ENCODE assay signal across 8 mouse cellular contexts in genomic region chr11:29718541-29718940, GRCm38 (mm10). TPM values are rescaled to one million over a fixed set of nuclear protein-coding genes. Genes with fewer than 3 reads are reported as not detected.
DNase-seq lines count a peak whose midpoint lies in the region; ATAC-seq lines count a peak whose summit lies in the region.
"Had no signal": no experiment of that assay in that cellular context is flagged by ENCODE, and none has a peak within 500 bp of the region (broad histone marks: within the 10 kb centered on the region; RNA-seq: fewer than 3 reads in every experiment).

No protein-coding gene starts in this region.

- no peak for DNase-seq in midbrain, embryonic 11.5 days (ENCODE audit: low spot score, missing footprints)
- no peak for DNase-seq in spleen, postnatal 14 days (ENCODE audit: low spot score in 2 of 2)
- no peak for DNase-seq in testis, postnatal 10 days (ENCODE audit: low spot score)

- WGBS in midbrain, embryonic 13.5 days, result 58% methylated on average over 6 of the region's 6 CpGs
- WGBS in midbrain, embryonic 11.5 days, result 77% methylated on average over 6 of the region's 6 CpGs
- 12% methylated on average over 6 of the region's 6 CpGs for WGBS in embryonic facial prominence, embryonic 15.5 days
- WGBS in kidney, embryonic 14.5 days, result 41% methylated on average over 6 of the region's 6 CpGs
- WGBS in midbrain, embryonic 15.5 days, result 43% methylated on average over 6 of the region's 6 CpGs

- H3K27ac ChIP-seq in midbrain, embryonic 13.5 days, result peak overlapping the region; percentile 47; the same call in 1 of the 2 replicates
- no peak overlapping the region for H3K27ac ChIP-seq in midbrain, embryonic 11.5 days (ENCODE audit: low read depth, low read length)
- no peak overlapping the region for H3K27ac ChIP-seq in embryonic facial prominence, embryonic 15.5 days (replicated peaks)
- no peak overlapping the region for H3K27ac ChIP-seq in kidney, embryonic 14.5 days (ENCODE audit: low read depth, low read length)
- H3K27ac ChIP-seq in midbrain, embryonic 15.5 days, result peak overlapping the region; percentile 29; the same call in 1 of the 2 replicates
- H3K27ac ChIP-seq: limb, embryonic 13.5 days had no signal

- H3K27me3 ChIP-seq in midbrain, embryonic 13.5 days, result no peaks in the 10 kb centered on the region
- H3K27me3 ChIP-seq in midbrain, embryonic 11.5 days (ENCODE audit: control insufficient read depth, insufficient read depth, low read length), result no peaks in the 10 kb centered on the region
- no peaks in the 10 kb centered on the region for H3K27me3 ChIP-seq in embryonic facial prominence, embryonic 15.5 days
- H3K27me3 ChIP-seq in kidney, embryonic 14.5 days (ENCODE audit: control insufficient read depth, insufficient read depth, low read length), result no peaks in the 10 kb centered on the region
- H3K27me3 ChIP-seq in midbrain, embryonic 15.5 days (replicated peaks), result no peaks in the 10 kb centered on the region
- H3K27me3 ChIP-seq: limb, embryonic 13.5 days had no signal

- no peak overlapping the region for H3K4me2 ChIP-seq in midbrain, embryonic 13.5 days (replicated peaks)
- no peak overlapping the region for H3K4me2 ChIP-seq in midbrain, embryonic 11.5 days
- peak overlapping the region; percentile 3; the same call in 1 of the 2 replicates for H3K4me2 ChIP-seq in embryonic facial prominence, embryonic 15.5 days (replicated peaks)
- H3K4me2 ChIP-seq in kidney, embryonic 14.5 days (replicated peaks; ENCODE audit: low read depth, low read length), result no peak overlapping the region
- H3K4me2 ChIP-seq in midbrain, embryonic 15.5 days, result no peak overlapping the region
- H3K4me2 ChIP-seq: limb, embryonic 13.5 days had no signal

- H3K4me3 ChIP-seq in midbrain, embryonic 13.5 days (replicated peaks), result no peak overlapping the region
- H3K4me3 ChIP-seq in midbrain, embryonic 11.5 days (ENCODE audit: low read depth, low read length), result no peak overlapping the region
- H3K4me3 ChIP-seq in embryonic facial prominence, embryonic 15.5 days (replicated peaks), result no peak overlapping the region
- no peak overlapping the region for H3K4me3 ChIP-seq in kidney, embryonic 14.5 days (ENCODE audit: low read length)
- H3K4me3 ChIP-seq in midbrain, embryonic 15.5 days, result no peak overlapping the region
- H3K4me3 ChIP-seq: limb, embryonic 13.5 days had no signal

- no peaks in the 10 kb centered on the region for H3K9me3 ChIP-seq in midbrain, embryonic 13.5 days
- no peaks in the 10 kb centered on the region for H3K9me3 ChIP-seq in midbrain, embryonic 11.5 days (ENCODE audit: control insufficient read depth, low read length)
- no peaks in the 10 kb centered on the region for H3K9me3 ChIP-seq in embryonic facial prominence, embryonic 15.5 days (replicated peaks)
- H3K9me3 ChIP-seq in kidney, embryonic 14.5 days (ENCODE audit: control insufficient read depth, low read length), result no peaks in the 10 kb centered on the region
- no peaks in the 10 kb centered on the region for H3K9me3 ChIP-seq in midbrain, embryonic 15.5 days
- H3K9me3 ChIP-seq: limb, embryonic 13.5 days had no signal

- peaks cover 14% of the 10 kb centered on the region for H3K4me1 ChIP-seq in midbrain, embryonic 13.5 days (replicated peaks)
- peaks cover 4% of the 10 kb centered on the region; the same call in 1 of the 2 replicates for H3K4me1 ChIP-seq in midbrain, embryonic 11.5 days (ENCODE audit: control insufficient read depth, insufficient read depth, low read length)
- H3K4me1 ChIP-seq in embryonic facial prominence, embryonic 15.5 days, result peaks cover 9% of the 10 kb centered on the region
- peaks cover 6% of the 10 kb centered on the region; the same call in 1 of the 2 replicates for H3K4me1 ChIP-seq in kidney, embryonic 14.5 days (ENCODE audit: control insufficient read depth, insufficient read depth, low read length)
- H3K4me1 ChIP-seq in midbrain, embryonic 15.5 days, result peaks cover 12% of the 10 kb centered on the region

- peaks cover 5% of the 10 kb centered on the region; the same call in 1 of the 2 replicates for H3K36me3 ChIP-seq in midbrain, embryonic 13.5 days
- no peaks in the 10 kb centered on the region for H3K36me3 ChIP-seq in midbrain, embryonic 11.5 days (ENCODE audit: control insufficient read depth, insufficient read depth, low read length)
- H3K36me3 ChIP-seq in embryonic facial prominence, embryonic 15.5 days, result no peaks in the 10 kb centered on the region
- H3K36me3 ChIP-seq in kidney, embryonic 14.5 days (ENCODE audit: control insufficient read depth, insufficient read depth, low read length), result 0 out of 2 replicates have a peak, but pooled peaks cover 4% of the 10 kb centered on the region
- no peaks in the 10 kb centered on the region for H3K36me3 ChIP-seq in midbrain, embryonic 15.5 days (replicated peaks)

- 0 out of 2 replicates have a peak, but pooled peaks have one; percentile 60 for ATAC-seq in midbrain, embryonic 13.5 days
- no peak for ATAC-seq in midbrain, embryonic 11.5 days (ENCODE audit: low FRiP score)
- no peak; the same call in 1 of the 2 replicates for ATAC-seq in embryonic facial prominence, embryonic 15.5 days (ENCODE audit: insufficient number of reproducible peaks, low FRiP score, low TSS enrichment, low read depth)
- ATAC-seq in kidney, embryonic 14.5 days (ENCODE audit: low FRiP score, low TSS enrichment), result no peak
- peak; percentile 72 for ATAC-seq in midbrain, embryonic 15.5 days (replicated peaks)

- no peak overlapping the region for H3K9ac ChIP-seq in midbrain, embryonic 13.5 days (replicated peaks)
- no peak overlapping the region for H3K9ac ChIP-seq in midbrain, embryonic 11.5 days (ENCODE audit: low read length)
- H3K9ac ChIP-seq in embryonic facial prominence, embryonic 15.5 days, result no peak overlapping the region
- H3K9ac ChIP-seq in kidney, embryonic 14.5 days (ENCODE audit: low read depth, low read length), result peak overlapping the region; percentile 23; the same call in 1 of the 2 replicates
- no peak overlapping the region for H3K9ac ChIP-seq in midbrain, embryonic 15.5 days
- H3K9ac ChIP-seq: limb, embryonic 13.5 days had no signal

RNA-seq across cellular contexts. Expression of gene Rtn4, which starts 25.8 kb away (rescaled TPM):
- 111 and 113 TPM in 2 replicates for polyA plus RNA-seq in midbrain, embryonic 13.5 days (2015; fragmentation: Nextera tagmentation; extraction: Ambion mirVana)
- polyA plus RNA-seq in midbrain, embryonic 11.5 days (2014; fragmentation: Nextera tagmentation; extraction: Ambion mirVana), result 75.3 and 78.3 TPM in 2 replicates
- 82.4 and 94.4 TPM in 2 replicates for polyA plus RNA-seq in embryonic facial prominence, embryonic 15.5 days (2015; fragmentation: Nextera tagmentation; extraction: Ambion mirVana)
- polyA plus RNA-seq in kidney, embryonic 14.5 days (2014; fragmentation: Nextera tagmentation; extraction: Ambion mirVana), result 42.2 and 70.6 TPM in 2 replicates
- polyA plus RNA-seq in midbrain, embryonic 15.5 days (2015; fragmentation: Nextera tagmentation; extraction: Ambion mirVana), result 128 and 134 TPM in 2 replicates

Comparison
In these comparisons a context has a peak if more than half of its experiments do, and no peak if none do; other contexts are left out.
1. ATAC-seq: peak in midbrain, embryonic 13.5 days (single experiment) and midbrain, embryonic 15.5 days (single experiment); none in midbrain, embryonic 11.5 days (single experiment), embryonic facial prominence, embryonic 15.5 days (single experiment) and kidney, embryonic 14.5 days (single experiment).
2. H3K27ac ChIP-seq: peak in midbrain, embryonic 13.5 days (single experiment) and midbrain, embryonic 15.5 days (single experiment); none in midbrain, embryonic 11.5 days (single experiment), embryonic facial prominence, embryonic 15.5 days (single experiment) and kidney, embryonic 14.5 days (single experiment).